Mouse (Mus musculus): ENCODE measurements around the gene Mbnl2. TPM values are rescaled to one million over a fixed set of nuclear protein-coding genes. Genes with fewer than 3 reads are reported as not detected.

The Mbnl2 gene
- polyA plus RNA-seq, 1 experiment, result 110 TPM

GRCm38 (mm10) chr14:120373026-120374024 is 97.9 kb downstream of the Mbnl2 start:
- H3K27ac ChIP-seq (ENCODE audit: insufficient read depth, low read depth, low read length), result no peak overlapping the region
- no peak overlapping the region for H3K4me3 ChIP-seq (ENCODE audit: insufficient read depth, low read length)
- TF ChIP-seq POLR2A (IDR thresholded peaks at IDR 0.05; ENCODE audit: borderline replicate concordance, low read depth, low read length), result no peak
- TF ChIP-seq CTCF (IDR thresholded peaks at IDR 0.05; ENCODE audit: low read depth, low read length), result no peak

GRCm38 (mm10) chr14:120374786-120375185 is 99.3 kb downstream of the Mbnl2 start:
- Histone ChIP-seq H3K4me3 (ENCODE audit: insufficient read depth, low read length) (no peak overlapping the region), H3K27ac (ENCODE audit: insufficient read depth, low read depth, low read length) (no peak overlapping the region), H3K4me1 (ENCODE audit: control insufficient read depth, insufficient read depth, low read length) (peaks cover 11% of the 10 kb centered on the region)
- TF ChIP-seq POLR2A (IDR thresholded peaks at IDR 0.05; ENCODE audit: borderline replicate concordance, low read depth, low read length) (no peak), CTCF (IDR thresholded peaks at IDR 0.05; ENCODE audit: low read depth, low read length) (no peak)

More at GRCm38 (mm10) chr14:120373026-120374024, 97.9 kb downstream of the Mbnl2 start:
- peaks cover 6% of the 10 kb centered on the region; the same call in 1 of the 2 replicates for H3K4me1 ChIP-seq (ENCODE audit: control insufficient read depth, insufficient read depth, low read length)

GRCm38 (mm10) chr14:120377192-120377591 is 101.7 kb downstream of the Mbnl2 start:
- Histone ChIP-seq H3K27ac (ENCODE audit: insufficient read depth, low read depth, low read length) (no peak overlapping the region), H3K4me3 (ENCODE audit: insufficient read depth, low read length) (no peak overlapping the region), H3K4me1 (ENCODE audit: control insufficient read depth, insufficient read depth, low read length) (peaks cover 9% of the 10 kb centered on the region)
- TF ChIP-seq CTCF (IDR thresholded peaks at IDR 0.05; ENCODE audit: low read depth, low read length), result no peak
- TF ChIP-seq POLR2A (IDR thresholded peaks at IDR 0.05; ENCODE audit: borderline replicate concordance, low read depth, low read length), result no peak

GRCm38 (mm10) chr14:120378002-120378401 is 102.5 kb downstream of the Mbnl2 start:
- peaks cover 9% of the 10 kb centered on the region for H3K4me1 ChIP-seq (ENCODE audit: control insufficient read depth, insufficient read depth, low read length)
- TF ChIP-seq POLR2A (IDR thresholded peaks at IDR 0.05; ENCODE audit: borderline replicate concordance, low read depth, low read length), result no peak
- TF ChIP-seq CTCF (IDR thresholded peaks at IDR 0.05; ENCODE audit: low read depth, low read length), result no peak

GRCm38 (mm10) chr14:120379716-120380115 is 104.2 kb downstream of the Mbnl2 start:
- Histone ChIP-seq H3K4me3 (ENCODE audit: insufficient read depth, low read length) (no peak overlapping the region), H3K27ac (ENCODE audit: insufficient read depth, low read depth, low read length) (no peak overlapping the region), H3K4me1 (ENCODE audit: control insufficient read depth, insufficient read depth, low read length) (peaks cover 9% of the 10 kb centered on the region)
- TF ChIP-seq POLR2A (IDR thresholded peaks at IDR 0.05; ENCODE audit: borderline replicate concordance, low read depth, low read length), result no peak
- no peak for TF ChIP-seq CTCF (IDR thresholded peaks at IDR 0.05; ENCODE audit: low read depth, low read length)

More at GRCm38 (mm10) chr14:120378002-120378401, 102.5 kb downstream of the Mbnl2 start:
- no peak overlapping the region for H3K27ac ChIP-seq (ENCODE audit: insufficient read depth, low read depth, low read length)
- H3K4me3 ChIP-seq (ENCODE audit: insufficient read depth, low read length), result no peak overlapping the region

GRCm38 (mm10) chr14:120381378-120382134 is 106.1 kb downstream of the Mbnl2 start:
- no peak overlapping the region for H3K4me3 ChIP-seq (ENCODE audit: insufficient read depth, low read length)
- H3K27ac ChIP-seq (ENCODE audit: insufficient read depth, low read depth, low read length), result no peak overlapping the region
- no peak for TF ChIP-seq CTCF (IDR thresholded peaks at IDR 0.05; ENCODE audit: low read depth, low read length)
- TF ChIP-seq POLR2A (IDR thresholded peaks at IDR 0.05; ENCODE audit: borderline replicate concordance, low read depth, low read length), result no peak
- peaks cover 9% of the 10 kb centered on the region for H3K4me1 ChIP-seq (ENCODE audit: control insufficient read depth, insufficient read depth, low read length)

GRCm38 (mm10) chr14:120382179-120382578 is 106.7 kb downstream of the Mbnl2 start:
- no peak overlapping the region for H3K4me3 ChIP-seq (ENCODE audit: insufficient read depth, low read length)
- TF ChIP-seq POLR2A (IDR thresholded peaks at IDR 0.05; ENCODE audit: borderline replicate concordance, low read depth, low read length) (no peak), CTCF (IDR thresholded peaks at IDR 0.05; ENCODE audit: low read depth, low read length) (no peak)

GRCm38 (mm10) chr14:120383186-120383851 is 107.8 kb downstream of the Mbnl2 start:
- peaks cover 14% of the 10 kb centered on the region for H3K4me1 ChIP-seq (ENCODE audit: control insufficient read depth, insufficient read depth, low read length)
- H3K27ac ChIP-seq (ENCODE audit: insufficient read depth, low read depth, low read length), result no peak overlapping the region
- TF ChIP-seq POLR2A (IDR thresholded peaks at IDR 0.05; ENCODE audit: borderline replicate concordance, low read depth, low read length), result no peak
- no peak for TF ChIP-seq CTCF (IDR thresholded peaks at IDR 0.05; ENCODE audit: low read depth, low read length)
- H3K4me3 ChIP-seq (ENCODE audit: insufficient read depth, low read length), result no peak overlapping the region

More at GRCm38 (mm10) chr14:120382179-120382578, 106.7 kb downstream of the Mbnl2 start:
- no peak overlapping the region for H3K27ac ChIP-seq (ENCODE audit: insufficient read depth, low read depth, low read length)
- peaks cover 13% of the 10 kb centered on the region for H3K4me1 ChIP-seq (ENCODE audit: control insufficient read depth, insufficient read depth, low read length)

GRCm38 (mm10) chr14:120384615-120385014 is 109.1 kb downstream of the Mbnl2 start:
- TF ChIP-seq POLR2A (IDR thresholded peaks at IDR 0.05; ENCODE audit: borderline replicate concordance, low read depth, low read length), result no peak
- no peak for TF ChIP-seq CTCF (IDR thresholded peaks at IDR 0.05; ENCODE audit: low read depth, low read length)
- H3K4me1 ChIP-seq (ENCODE audit: control insufficient read depth, insufficient read depth, low read length), result peaks cover 8% of the 10 kb centered on the region
- H3K27ac ChIP-seq (ENCODE audit: insufficient read depth, low read depth, low read length), result no peak overlapping the region
- H3K4me3 ChIP-seq (ENCODE audit: insufficient read depth, low read length), result no peak overlapping the region
